8 mouse cellular contexts compared by ENCODE assay signal in genomic region chr2:31880868-31881267, GRCm38 (mm10). TPM values are rescaled to one million over a fixed set of nuclear protein-coding genes. Genes with fewer than 3 reads are reported as not detected.
DNase-seq lines count a peak whose midpoint lies in the region; ATAC-seq and TF ChIP-seq lines count a peak whose summit lies in the region.

No protein-coding gene starts in this region.

- no peak overlapping the region for H3K4me3 ChIP-seq in embryonic facial prominence, embryonic 14.5 days (ENCODE audit: low read depth, low read length)
- H3K4me3 ChIP-seq in embryonic facial prominence, embryonic 10.5 days, result no peak overlapping the region
- no peak overlapping the region for H3K4me3 ChIP-seq in lung, postnatal 0 days (ENCODE audit: low read depth, low read length)
- H3K4me3 ChIP-seq in midbrain, embryonic 16.5 days (ENCODE audit: low read depth, low read length), result no peak overlapping the region

- peaks cover 29% of the 10 kb centered on the region for H3K27me3 ChIP-seq in embryonic facial prominence, embryonic 14.5 days (replicated peaks; ENCODE audit: control insufficient read depth, insufficient read depth, low read length)
- peaks cover 97% of the 10 kb centered on the region for H3K27me3 ChIP-seq in embryonic facial prominence, embryonic 10.5 days (replicated peaks; ENCODE audit: low read depth, poor library complexity, severe bottlenecking)
- H3K27me3 ChIP-seq in lung, postnatal 0 days (replicated peaks; ENCODE audit: insufficient read depth, low read length), result peaks cover 4% of the 10 kb centered on the region
- H3K27me3 ChIP-seq in midbrain, embryonic 16.5 days (ENCODE audit: control insufficient read depth, insufficient read depth, low read depth, low read length), result peaks cover 10% of the 10 kb centered on the region

- 5% methylated on average over 14 of the region's 14 CpGs for WGBS in embryonic facial prominence, embryonic 14.5 days
- 4% methylated on average over 14 of the region's 14 CpGs for WGBS in embryonic facial prominence, embryonic 10.5 days
- WGBS in lung, postnatal 0 days, result 3% methylated on average over 14 of the region's 14 CpGs
- WGBS in midbrain, embryonic 16.5 days, result 8% methylated on average over 14 of the region's 14 CpGs

- no peak for TF ChIP-seq CTCF in lung, postnatal 0 days (IDR thresholded peaks at IDR 0.05)

- DNase-seq in embryonic facial prominence, embryonic 14.5 days (ENCODE audit: low spot score), result no peak
- no peak for DNase-seq in embryonic facial prominence, embryonic 10.5 days (ENCODE audit: low spot score)
- DNase-seq in lung, postnatal 10 days, result peak; percentile 45
- DNase-seq in lung, postnatal 0 days (ENCODE audit: low spot score), result no peak
- peak; percentile 39 for DNase-seq in lung, postnatal 36 days
- peak; percentile 43 to 45 for DNase-seq in thymus, postnatal 10 days (ENCODE audit: low spot score in 2 of 2)
- no peak for DNase-seq in urinary bladder, postnatal 4 days (ENCODE audit: low spot score in 2 of 2)

- H3K36me3 ChIP-seq in embryonic facial prominence, embryonic 14.5 days (ENCODE audit: control insufficient read depth, insufficient read depth, low read length), result no peaks in the 10 kb centered on the region
- H3K36me3 ChIP-seq in embryonic facial prominence, embryonic 10.5 days (replicated peaks), result no peaks in the 10 kb centered on the region
- no peaks in the 10 kb centered on the region for H3K36me3 ChIP-seq in lung, postnatal 0 days (ENCODE audit: insufficient read depth, low read length)
- H3K36me3 ChIP-seq in midbrain, embryonic 16.5 days (ENCODE audit: control insufficient read depth, insufficient read depth, low read length), result no peaks in the 10 kb centered on the region

- H3K27ac ChIP-seq in embryonic facial prominence, embryonic 14.5 days (replicated peaks; ENCODE audit: low read depth, low read length), result no peak overlapping the region
- no peak overlapping the region for H3K27ac ChIP-seq in embryonic facial prominence, embryonic 10.5 days (replicated peaks)
- H3K27ac ChIP-seq in lung, postnatal 0 days (ENCODE audit: low read length), result no peak overlapping the region
- no peak overlapping the region for H3K27ac ChIP-seq in midbrain, embryonic 16.5 days (ENCODE audit: low read length)

- no peaks in the 10 kb centered on the region for H3K9me3 ChIP-seq in embryonic facial prominence, embryonic 14.5 days (ENCODE audit: control insufficient read depth, low read length)
- no peaks in the 10 kb centered on the region for H3K9me3 ChIP-seq in embryonic facial prominence, embryonic 10.5 days
- H3K9me3 ChIP-seq in lung, postnatal 0 days (ENCODE audit: low read length), result no peaks in the 10 kb centered on the region
- no peaks in the 10 kb centered on the region for H3K9me3 ChIP-seq in midbrain, embryonic 16.5 days (replicated peaks; ENCODE audit: control insufficient read depth, low read length, poor library complexity, severe bottlenecking)

- no peak overlapping the region for H3K9ac ChIP-seq in embryonic facial prominence, embryonic 14.5 days (ENCODE audit: low read depth, low read length)
- no peak overlapping the region for H3K9ac ChIP-seq in lung, postnatal 0 days (replicated peaks; ENCODE audit: low read depth)
- no peak overlapping the region for H3K9ac ChIP-seq in midbrain, embryonic 16.5 days (ENCODE audit: low read depth, low read length)

- no peak for TF ChIP-seq EP300 in lung, postnatal 0 days (IDR thresholded peaks at IDR 0.05)

- no peak for ATAC-seq in embryonic facial prominence, embryonic 14.5 days (ENCODE audit: low read depth)
- ATAC-seq in lung, postnatal 0 days, result no peak
- no peak for ATAC-seq in midbrain, embryonic 16.5 days

- H3K4me1 ChIP-seq in embryonic facial prominence, embryonic 14.5 days (ENCODE audit: control insufficient read depth, insufficient read depth, low read length), result no peaks in the 10 kb centered on the region
- H3K4me1 ChIP-seq in embryonic facial prominence, embryonic 10.5 days, result peaks cover 23% of the 10 kb centered on the region
- no peaks in the 10 kb centered on the region for H3K4me1 ChIP-seq in lung, postnatal 0 days (ENCODE audit: insufficient read depth, low read depth, low read length)
- peaks cover 6% of the 10 kb centered on the region; the same call in 1 of the 2 replicates for H3K4me1 ChIP-seq in midbrain, embryonic 16.5 days (ENCODE audit: control insufficient read depth, insufficient read depth, low read length)

- H3K4me2 ChIP-seq in embryonic facial prominence, embryonic 14.5 days (ENCODE audit: low read depth, low read length), result 0 out of 2 replicates have a peak overlapping the region, but pooled peaks have one; percentile 4
- H3K4me2 ChIP-seq in lung, postnatal 0 days (replicated peaks; ENCODE audit: low read depth, low read length), result no peak overlapping the region
- H3K4me2 ChIP-seq in midbrain, embryonic 16.5 days (ENCODE audit: low read length), result no peak overlapping the region

RNA-seq across cellular contexts. Expression of gene Lamc3, which starts 6.2 kb away (rescaled TPM):
- 2.0 and 2.2 TPM in 2 replicates for polyA plus RNA-seq in embryonic facial prominence, embryonic 14.5 days (2014; fragmentation: Nextera tagmentation; extraction: Ambion mirVana)
- polyA plus RNA-seq in embryonic facial prominence, embryonic 10.5 days (2016; fragmentation: Nextera tagmentation; extraction: Ambion mirVana), result 2.3 TPM in 2 replicates
- 2.9 and 3.4 TPM in 2 replicates for polyA plus RNA-seq in lung, postnatal 0 days (2015; fragmentation: Nextera tagmentation; extraction: Ambion mirVana)
- 3.9 and 4.0 TPM in 2 replicates for polyA plus RNA-seq in midbrain, embryonic 16.5 days (2015; fragmentation: Nextera tagmentation; extraction: Ambion mirVana)

RNA-seq across cellular contexts. Expression of gene Fibcd1, which starts 35.1 kb away (rescaled TPM):
- polyA plus RNA-seq in embryonic facial prominence, embryonic 14.5 days (2014; fragmentation: Nextera tagmentation; extraction: Ambion mirVana), result 0.19 and 0.29 TPM in 2 replicates
- 0.17 and 0.35 TPM in 2 replicates for polyA plus RNA-seq in embryonic facial prominence, embryonic 10.5 days (2016; fragmentation: Nextera tagmentation; extraction: Ambion mirVana)
- 0.02 and 0.08 TPM in 2 replicates for polyA plus RNA-seq in lung, postnatal 0 days (2015; fragmentation: Nextera tagmentation; extraction: Ambion mirVana)
- 16.4 and 20.9 TPM in 2 replicates for polyA plus RNA-seq in midbrain, embryonic 16.5 days (2015; fragmentation: Nextera tagmentation; extraction: Ambion mirVana)

Comparison
In these comparisons a context has a peak if more than half of its experiments do, and no peak if none do; other contexts are left out.
1. DNase-seq: peak in lung, postnatal 10 days (single experiment), lung, postnatal 36 days (single experiment) and thymus, postnatal 10 days (2 of 2); none in embryonic facial prominence, embryonic 14.5 days (single experiment), embryonic facial prominence, embryonic 10.5 days (single experiment), lung, postnatal 0 days (single experiment) and urinary bladder, postnatal 4 days (0 of 2).
2. RNA of gene Fibcd1, which starts 35.1 kb away (polyA plus RNA-seq): 16.4 to 20.9 TPM in midbrain, embryonic 16.5 days; 0.19 to 0.29 TPM in embryonic facial prominence, embryonic 14.5 days, 0.17 to 0.35 TPM in embryonic facial prominence, embryonic 10.5 days and 0.02 to 0.08 TPM in lung, postnatal 0 days; every median in the first group is over 10 times any median in the second.